Mouse (Mus musculus): Measurements from ENCODE around the gene Tgm2. TPM values are rescaled to one million over a fixed set of nuclear protein-coding genes. Genes with fewer than 3 reads are reported as not detected.

Gene Tgm2
- polyA plus RNA-seq, 1 experiment: 13.3 TPM

- Histone ChIP-seq H3K4me3 (ENCODE audit: insufficient read depth, low read length) (no peak overlapping the region), H3K4me1 (ENCODE audit: control insufficient read depth, insufficient read depth, low read length) (no peaks in the 10 kb centered on the region), H3K27ac (ENCODE audit: insufficient read depth, low read length) (no peak overlapping the region)
- TF ChIP-seq CTCF (IDR thresholded peaks at IDR 0.05; ENCODE audit: extremely low read depth, insufficient read depth, low read length): no peak
- TF ChIP-seq POLR2A (IDR thresholded peaks at IDR 0.05; ENCODE audit: extremely low read depth, insufficient read depth, low read length): no peak
Measured at GRCm38 (mm10) chr2:158144263-158144662, 2.0 kb downstream of the Tgm2 start.

- Histone ChIP-seq H3K4me3 (ENCODE audit: insufficient read depth, low read length) (no peak overlapping the region), H3K4me1 (ENCODE audit: control insufficient read depth, insufficient read depth, low read length) (peaks cover 2% of the 10 kb centered on the region; the same call in 1 of the 2 replicates), H3K27ac (ENCODE audit: insufficient read depth, low read length) (no peak overlapping the region)
- TF ChIP-seq POLR2A (IDR thresholded peaks at IDR 0.05; ENCODE audit: extremely low read depth, insufficient read depth, low read length): no peak
- no peak for TF ChIP-seq CTCF (IDR thresholded peaks at IDR 0.05; ENCODE audit: extremely low read depth, insufficient read depth, low read length)
Measured at GRCm38 (mm10) chr2:158143816-158144215, 2.4 kb downstream of the Tgm2 start.

GRCm38 (mm10) chr2:158142981-158143380 is 3.3 kb downstream of the Tgm2 start:
- TF ChIP-seq CTCF (IDR thresholded peaks at IDR 0.05; ENCODE audit: extremely low read depth, insufficient read depth, low read length) (no peak), POLR2A (IDR thresholded peaks at IDR 0.05; ENCODE audit: extremely low read depth, insufficient read depth, low read length) (no peak)
- H3K27ac ChIP-seq (ENCODE audit: insufficient read depth, low read length): no peak overlapping the region

GRCm38 (mm10) chr2:158141690-158142440 is 4.4 kb downstream of the Tgm2 start:
- Histone ChIP-seq H3K27ac (ENCODE audit: insufficient read depth, low read length) (no peak overlapping the region), H3K4me1 (ENCODE audit: control insufficient read depth, insufficient read depth, low read length) (peaks cover 2% of the 10 kb centered on the region; the same call in 1 of the 2 replicates), H3K4me3 (ENCODE audit: insufficient read depth, low read length) (no peak overlapping the region)
- TF ChIP-seq CTCF (IDR thresholded peaks at IDR 0.05; ENCODE audit: extremely low read depth, insufficient read depth, low read length) (no peak), POLR2A (IDR thresholded peaks at IDR 0.05; ENCODE audit: extremely low read depth, insufficient read depth, low read length) (no peak)

More at GRCm38 (mm10) chr2:158142981-158143380, 3.3 kb downstream of the Tgm2 start:
- H3K4me1 ChIP-seq (ENCODE audit: control insufficient read depth, insufficient read depth, low read length): peaks cover 2% of the 10 kb centered on the region; the same call in 1 of the 2 replicates
- H3K4me3 ChIP-seq (ENCODE audit: insufficient read depth, low read length): no peak overlapping the region

GRCm38 (mm10) chr2:158141271-158141670 is 5.0 kb downstream of the Tgm2 start:
- Histone ChIP-seq H3K4me3 (ENCODE audit: insufficient read depth, low read length) (no peak overlapping the region), H3K27ac (ENCODE audit: insufficient read depth, low read length) (no peak overlapping the region), H3K4me1 (ENCODE audit: control insufficient read depth, insufficient read depth, low read length) (peaks cover 2% of the 10 kb centered on the region; the same call in 1 of the 2 replicates)
- TF ChIP-seq CTCF (IDR thresholded peaks at IDR 0.05; ENCODE audit: extremely low read depth, insufficient read depth, low read length) (no peak), POLR2A (IDR thresholded peaks at IDR 0.05; ENCODE audit: extremely low read depth, insufficient read depth, low read length) (no peak)

- peaks cover 2% of the 10 kb centered on the region; the same call in 1 of the 2 replicates for H3K4me1 ChIP-seq (ENCODE audit: control insufficient read depth, insufficient read depth, low read length)
- H3K4me3 ChIP-seq (ENCODE audit: insufficient read depth, low read length): no peak overlapping the region
- no peak for TF ChIP-seq POLR2A (IDR thresholded peaks at IDR 0.05; ENCODE audit: extremely low read depth, insufficient read depth, low read length)
- TF ChIP-seq CTCF (IDR thresholded peaks at IDR 0.05; ENCODE audit: extremely low read depth, insufficient read depth, low read length): no peak
- H3K27ac ChIP-seq (ENCODE audit: insufficient read depth, low read length): no peak overlapping the region
Measured at GRCm38 (mm10) chr2:158140664-158141063, 5.6 kb downstream of the Tgm2 start.

GRCm38 (mm10) chr2:158139628-158140027 is 6.6 kb downstream of the Tgm2 start:
- TF ChIP-seq CTCF (IDR thresholded peaks at IDR 0.05; ENCODE audit: extremely low read depth, insufficient read depth, low read length) (no peak), POLR2A (IDR thresholded peaks at IDR 0.05; ENCODE audit: extremely low read depth, insufficient read depth, low read length) (no peak)
- H3K27ac ChIP-seq (ENCODE audit: insufficient read depth, low read length): no peak overlapping the region
- no peak overlapping the region for H3K4me3 ChIP-seq (ENCODE audit: insufficient read depth, low read length)
- peaks cover 2% of the 10 kb centered on the region; the same call in 1 of the 2 replicates for H3K4me1 ChIP-seq (ENCODE audit: control insufficient read depth, insufficient read depth, low read length)

GRCm38 (mm10) chr2:158138778-158139177 is 7.5 kb downstream of the Tgm2 start:
- Histone ChIP-seq H3K4me3 (ENCODE audit: insufficient read depth, low read length) (no peak overlapping the region), H3K4me1 (ENCODE audit: control insufficient read depth, insufficient read depth, low read length) (peaks cover 2% of the 10 kb centered on the region; the same call in 1 of the 2 replicates), H3K27ac (ENCODE audit: insufficient read depth, low read length) (no peak overlapping the region)
- TF ChIP-seq CTCF (IDR thresholded peaks at IDR 0.05; ENCODE audit: extremely low read depth, insufficient read depth, low read length): no peak
- TF ChIP-seq POLR2A (IDR thresholded peaks at IDR 0.05; ENCODE audit: extremely low read depth, insufficient read depth, low read length): no peak

GRCm38 (mm10) chr2:158137771-158138170 is 8.5 kb downstream of the Tgm2 start:
- no peak for TF ChIP-seq CTCF (IDR thresholded peaks at IDR 0.05; ENCODE audit: extremely low read depth, insufficient read depth, low read length)
- no peak for TF ChIP-seq POLR2A (IDR thresholded peaks at IDR 0.05; ENCODE audit: extremely low read depth, insufficient read depth, low read length)
- no peak overlapping the region for H3K27ac ChIP-seq (ENCODE audit: insufficient read depth, low read length)
- peaks cover 2% of the 10 kb centered on the region; the same call in 1 of the 2 replicates for H3K4me1 ChIP-seq (ENCODE audit: control insufficient read depth, insufficient read depth, low read length)
- H3K4me3 ChIP-seq (ENCODE audit: insufficient read depth, low read length): no peak overlapping the region

- Histone ChIP-seq H3K4me3 (ENCODE audit: insufficient read depth, low read length) (no peak overlapping the region), H3K27ac (ENCODE audit: insufficient read depth, low read length) (no peak overlapping the region), H3K4me1 (ENCODE audit: control insufficient read depth, insufficient read depth, low read length) (peaks cover 2% of the 10 kb centered on the region; the same call in 1 of the 2 replicates)
- no peak for TF ChIP-seq CTCF (IDR thresholded peaks at IDR 0.05; ENCODE audit: extremely low read depth, insufficient read depth, low read length)
- no peak for TF ChIP-seq POLR2A (IDR thresholded peaks at IDR 0.05; ENCODE audit: extremely low read depth, insufficient read depth, low read length)
Measured at GRCm38 (mm10) chr2:158136205-158136604, 10.0 kb downstream of the Tgm2 start.
